Mouse (Mus musculus) gastrocnemius, adult 2 months (tissue): ENCODE data around the gene Rtn4r. TPM values are rescaled to one million over a fixed set of nuclear protein-coding genes. Genes with fewer than 3 reads are reported as not detected.
A peak's percentile ranks its signal among the peaks of the same experiment; 100 is the strongest.

Experiments used
- DNase-seq: peaks from one replicate; pipeline ENCODE4 v3.0.0; 2022
- H3K27ac ChIP-seq: fragments of 200-600 bp; 2 replicates; pipeline ENCODE4 v1.8.1; 2022; ENCODE audit warnings: mild to moderate bottlenecking
- H3K4me3 ChIP-seq: fragments of 200-600 bp; 2 replicates; pipeline ENCODE4 v1.8.1; 2022; ENCODE audit warnings: mild to moderate bottlenecking, moderate library complexity
- CTCF ChIP-seq: fragments of 200-600 bp; IDR thresholded peaks from 2 replicates; pipeline ENCODE4 v1.8.1; 2022; ENCODE audit warnings: antibody characterized with exemption, mild to moderate bottlenecking, moderate library complexity
- intact Hi-C: fragments of 180-260 bp; cut with DNase I; formaldehyde crosslinking; loops from one replicate; pipeline ENCODE4 v1.15.1; 2025
- total RNA-seq, 2 experiments: library from RNA; stranded (reverse); gene quantifications; 2 replicates each; pipeline ENCODE4 v1.2.3; 2021

Rtn4r gene
- total RNA-seq, 2 experiments from 2014 or later: not detected

DNA sequence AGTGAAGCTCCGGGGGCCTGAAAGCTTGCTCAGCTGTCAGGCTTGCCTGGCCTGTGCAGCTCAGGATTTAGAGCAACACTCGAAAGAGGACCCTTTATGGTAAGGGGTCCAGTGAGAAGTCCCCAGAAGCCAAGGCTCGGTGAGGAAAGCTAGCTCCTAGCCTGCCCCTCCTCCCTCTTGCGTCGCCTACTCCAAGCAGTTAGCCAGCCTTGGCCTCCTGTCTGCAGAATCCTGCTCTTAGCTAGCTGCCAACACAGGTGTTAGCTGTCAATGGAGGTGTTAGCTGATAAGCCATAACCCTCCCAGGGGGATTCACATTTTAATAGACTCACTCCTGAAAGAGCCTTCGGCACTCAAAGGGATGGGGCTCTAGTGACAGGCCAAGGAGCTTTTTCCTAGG lies 21.8 kb downstream of the Rtn4r start:
- no peak for TF ChIP-seq CTCF
- Histone ChIP-seq H3K4me3 (no peak overlapping the region), H3K27ac (no peak overlapping the region)
- intact Hi-C loops: no loop called here
- no peak for DNase-seq

DNA sequence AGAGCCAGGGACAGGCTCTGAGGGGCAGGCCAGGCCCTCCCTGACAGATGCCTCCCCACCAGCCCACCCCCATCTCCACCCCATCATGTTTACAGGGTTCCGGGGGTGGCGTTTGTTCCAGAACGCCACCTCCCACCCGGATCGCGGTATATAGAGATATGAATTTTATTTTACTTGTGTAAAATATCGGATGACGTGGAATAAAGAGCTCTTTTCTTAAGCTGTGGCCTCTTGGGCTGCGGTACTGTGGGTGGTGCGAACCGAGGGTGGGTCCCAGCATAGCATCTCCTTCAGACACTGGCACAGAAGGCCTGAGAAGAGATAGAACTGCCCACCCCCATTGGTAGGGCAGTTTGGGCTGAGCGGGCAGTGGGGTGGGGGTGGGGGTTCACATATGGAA lies 24.7 kb downstream of the Rtn4r start:
- TF ChIP-seq CTCF: no peak
- no peak overlapping the region for H3K4me3 ChIP-seq
- intact Hi-C loops: no loop called here
- H3K27ac ChIP-seq: no peak overlapping the region
- DNase-seq: no peak

DNA sequence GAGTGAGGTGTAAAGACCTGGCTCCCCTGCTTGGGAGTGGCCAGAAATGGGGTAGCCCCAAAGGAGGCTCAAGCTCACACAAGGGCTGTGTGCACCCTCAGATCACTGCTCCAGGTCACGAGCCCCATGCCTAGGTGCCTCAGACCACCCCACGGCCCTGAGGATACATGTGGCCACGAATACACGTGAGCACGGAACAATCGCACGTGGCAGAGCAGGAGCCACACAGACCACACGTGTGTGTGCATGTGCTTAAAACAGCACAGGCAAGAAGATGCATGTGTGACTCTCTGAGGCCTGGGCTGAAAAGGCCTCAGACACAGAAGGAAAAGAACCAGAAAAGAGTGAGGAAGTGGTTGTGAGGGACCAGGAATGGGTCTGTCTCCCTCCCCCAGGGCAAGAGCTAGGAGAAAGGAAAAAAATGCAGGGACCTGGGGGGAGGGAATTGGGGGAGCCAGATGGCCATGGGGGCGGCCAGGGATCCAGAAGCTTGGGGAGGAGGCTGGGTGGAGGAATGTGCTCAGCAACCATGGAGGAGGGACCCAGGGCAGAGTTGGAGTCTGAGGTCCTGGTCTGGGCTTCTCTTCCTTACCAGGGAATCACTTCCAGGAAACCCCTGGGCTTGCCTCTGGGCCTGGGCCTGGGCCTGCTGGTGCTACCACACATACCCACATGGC lies 25.5 kb downstream of the Rtn4r start:
- no peak for TF ChIP-seq CTCF
- intact Hi-C loops: no loop called here
- DNase-seq: no peak

DNA sequence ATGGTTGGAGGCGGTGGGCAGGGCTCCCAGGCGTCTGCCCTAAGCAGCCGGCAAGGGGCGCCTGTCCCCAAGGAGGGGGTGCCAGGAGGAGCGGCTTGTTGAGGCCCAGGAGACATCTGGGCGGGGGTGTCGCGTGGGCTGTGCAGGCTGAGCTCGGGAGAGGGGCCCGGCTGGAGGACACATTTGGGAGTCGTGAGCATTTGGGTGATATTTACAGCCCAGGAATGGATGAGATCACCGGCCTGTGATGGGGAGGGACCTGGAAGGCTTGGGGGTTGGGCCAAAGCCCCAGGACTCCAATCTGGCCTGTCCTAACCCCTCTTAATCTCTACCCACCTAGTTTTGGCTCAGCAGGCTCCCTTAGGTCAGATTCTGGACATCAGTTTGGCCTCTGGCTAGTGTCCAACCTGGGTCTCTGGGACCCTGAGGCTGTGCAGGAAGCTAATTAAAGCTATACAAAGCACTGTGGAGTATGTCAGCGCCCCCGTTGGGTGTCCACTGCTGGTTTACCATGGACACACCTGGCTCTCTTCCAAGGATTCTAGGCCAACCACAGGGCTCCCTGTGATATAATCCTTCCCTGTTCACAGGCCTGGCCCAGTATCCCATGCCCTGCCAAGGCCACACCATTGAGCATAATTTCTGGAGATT lies 27.2 kb downstream of the Rtn4r start:
- Histone ChIP-seq H3K27ac (no peak overlapping the region), H3K4me3 (no peak overlapping the region)
- peak; percentile 64 for DNase-seq
- TF ChIP-seq CTCF: no peak
- intact Hi-C loops: no loop called here

More for the DNA sequence above, 25.5 kb downstream of the Rtn4r start:
- Histone ChIP-seq H3K4me3 (no peak overlapping the region), H3K27ac (no peak overlapping the region)

DNA sequence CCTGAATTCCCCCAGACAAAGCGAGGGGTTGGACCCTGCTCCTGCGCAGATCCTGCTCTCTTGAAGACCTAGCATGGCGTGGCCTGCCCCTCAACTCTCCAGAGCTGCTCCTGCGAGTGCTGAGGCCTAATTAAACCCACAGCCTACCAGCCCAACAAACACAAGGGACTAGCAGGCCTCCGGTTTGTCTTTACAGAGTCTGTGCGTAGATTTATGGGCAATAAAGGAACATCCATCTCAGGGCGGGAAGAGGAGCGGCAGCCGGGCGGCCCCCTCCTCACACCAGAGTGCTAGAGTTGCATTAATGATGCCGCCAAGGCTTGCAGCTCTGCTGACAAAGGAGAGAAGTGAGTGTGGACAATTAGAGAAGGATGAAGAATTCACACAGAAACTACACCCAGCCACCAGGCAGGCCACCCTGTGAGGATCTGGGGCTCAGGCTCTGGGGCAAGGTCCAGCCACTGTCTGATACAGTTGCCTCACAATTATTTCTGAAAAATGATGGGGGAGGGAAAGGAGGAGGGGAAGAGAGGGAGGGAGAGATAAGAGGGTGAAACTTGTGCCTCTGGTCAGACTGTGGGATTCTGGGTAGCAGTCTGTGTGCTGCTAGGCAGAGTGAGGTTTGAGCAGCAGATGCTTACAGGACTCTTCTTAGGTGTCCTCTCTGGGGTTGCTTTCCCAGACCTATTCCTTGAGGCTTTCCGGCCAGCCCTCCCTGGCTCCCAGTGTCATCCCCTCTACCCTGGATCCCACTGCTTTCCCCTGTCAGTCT lies 29.3 kb downstream of the Rtn4r start:
- Histone ChIP-seq H3K4me3 (no peak overlapping the region), H3K27ac (no peak overlapping the region)
- no peak for DNase-seq
- no peak for TF ChIP-seq CTCF
- intact Hi-C loops: no loop called here

DNA sequence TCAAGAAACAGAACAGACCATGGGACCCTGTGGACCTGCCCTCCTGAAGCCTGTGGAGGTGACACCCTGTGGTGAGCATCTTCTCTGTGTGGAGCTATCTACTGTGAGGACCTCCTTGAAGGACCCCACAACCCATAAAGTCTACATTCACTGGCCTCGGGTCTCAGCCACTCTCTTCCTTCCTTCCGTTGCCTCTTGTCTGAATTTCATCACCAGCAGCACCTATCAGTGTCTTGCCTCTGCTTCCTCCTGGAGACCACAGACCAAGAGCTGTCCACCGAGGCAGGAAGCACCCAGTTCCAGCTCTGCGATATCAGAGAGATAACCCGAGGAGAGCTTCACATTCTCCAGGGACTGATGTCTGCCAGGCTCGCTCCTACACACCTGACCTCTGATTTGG lies 31.8 kb downstream of the Rtn4r start:
- Histone ChIP-seq H3K4me3 (no peak overlapping the region), H3K27ac (no peak overlapping the region)
- DNase-seq: no peak
- intact Hi-C loops: no loop called here
- TF ChIP-seq CTCF: no peak

DNA sequence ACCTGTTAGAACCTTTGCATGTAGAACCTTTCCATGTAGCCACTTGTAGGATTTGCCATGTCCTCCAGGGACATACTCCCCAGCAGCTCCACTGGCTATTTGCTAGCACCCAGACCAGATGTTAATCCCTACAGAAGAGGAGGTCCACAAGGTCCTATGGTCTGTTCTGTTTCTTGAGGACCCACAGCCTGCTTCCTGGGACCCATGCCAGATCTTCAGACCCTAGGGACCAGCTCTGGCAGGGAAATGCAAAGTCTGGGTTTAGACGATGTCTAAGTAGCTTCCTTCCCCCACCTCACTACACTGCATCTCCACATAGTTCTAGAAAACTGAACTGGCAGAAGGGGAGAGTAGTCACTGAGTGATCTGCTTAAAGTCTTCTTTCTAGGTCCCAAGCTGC lies 32.3 kb downstream of the Rtn4r start:
- TF ChIP-seq CTCF: no peak
- Histone ChIP-seq H3K4me3 (no peak overlapping the region), H3K27ac (no peak overlapping the region)
- intact Hi-C loops: no loop called here
- no peak for DNase-seq

DNA sequence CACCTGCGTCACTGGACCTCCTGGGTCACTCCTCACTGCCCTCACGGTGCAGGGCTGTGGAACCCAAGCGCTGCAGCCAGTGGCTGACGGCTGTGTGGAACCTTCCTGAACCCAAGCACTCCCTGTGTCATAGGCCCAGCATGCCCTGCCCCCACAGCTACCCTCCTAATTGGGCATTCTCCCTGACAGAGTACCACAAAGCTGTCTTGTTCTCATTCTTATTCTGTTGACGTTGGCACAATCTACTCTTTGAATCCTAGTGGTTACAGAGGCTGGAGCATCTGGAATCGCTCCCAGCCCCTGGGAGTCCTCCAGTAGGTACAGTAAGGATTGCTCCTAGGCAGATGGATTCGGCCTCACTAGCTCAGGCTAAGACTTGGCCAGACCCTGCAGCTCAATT lies 33.1 kb downstream of the Rtn4r start:
- no peak overlapping the region for H3K27ac ChIP-seq
- intact Hi-C loops: no loop called here
- no peak for TF ChIP-seq CTCF
- H3K4me3 ChIP-seq: no peak overlapping the region
- DNase-seq: no peak

DNA sequence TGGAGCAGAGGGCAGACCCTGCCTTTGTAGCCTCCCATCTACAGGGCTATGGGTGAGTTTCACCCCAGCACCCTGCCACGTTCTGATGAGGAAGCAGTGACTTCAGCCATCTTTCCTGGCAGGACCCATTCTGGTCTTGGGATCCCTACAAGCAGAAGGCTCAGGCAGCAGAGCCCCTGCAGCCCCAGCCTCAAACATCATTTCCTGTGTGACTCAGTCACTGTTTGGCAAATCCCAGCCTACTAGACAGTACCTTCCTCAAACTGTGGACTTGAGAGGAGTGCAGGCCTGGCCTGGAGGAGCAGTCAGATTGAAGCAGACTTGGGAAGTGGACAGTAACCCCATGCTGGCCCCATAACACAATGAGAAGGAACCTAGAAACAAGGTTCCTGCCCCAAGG lies 33.7 kb downstream of the Rtn4r start:
- no peak overlapping the region for H3K4me3 ChIP-seq
- no peak overlapping the region for H3K27ac ChIP-seq
- DNase-seq: no peak
- intact Hi-C loops: no loop called here
- no peak for TF ChIP-seq CTCF

DNA sequence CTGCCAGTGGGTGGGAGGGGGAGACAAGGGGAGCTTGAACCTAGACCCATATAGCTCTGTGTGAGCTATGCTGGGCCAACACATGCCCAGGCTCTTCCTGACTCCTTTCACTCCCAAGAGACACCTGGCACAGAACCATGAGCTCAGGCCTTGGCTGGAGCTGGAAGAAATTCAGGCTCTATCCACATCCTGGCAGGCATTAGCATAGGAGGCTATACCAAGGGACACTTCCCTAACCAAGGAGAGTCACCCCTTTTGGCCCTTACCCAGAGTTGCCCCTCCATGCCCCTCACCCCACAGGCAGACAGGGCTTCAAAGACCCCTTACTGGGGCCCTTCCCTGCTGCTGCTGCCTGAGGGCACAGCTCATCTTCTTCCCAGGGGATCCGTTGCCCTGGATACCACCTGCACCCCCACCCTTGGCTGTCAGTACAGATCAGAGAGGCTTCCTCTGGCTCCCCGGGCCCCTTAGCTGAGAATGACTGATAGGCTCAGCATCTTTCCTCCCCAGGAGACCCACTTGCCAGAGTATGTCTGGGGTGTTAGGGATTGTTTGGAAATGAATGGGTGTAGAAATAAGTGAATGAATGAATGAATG lies 37.3 kb downstream of the Rtn4r start:
- Histone ChIP-seq H3K4me3 (no peak overlapping the region), H3K27ac (no peak overlapping the region)
- intact Hi-C loops: no loop called here
- DNase-seq: no peak
- TF ChIP-seq CTCF: no peak

DNA sequence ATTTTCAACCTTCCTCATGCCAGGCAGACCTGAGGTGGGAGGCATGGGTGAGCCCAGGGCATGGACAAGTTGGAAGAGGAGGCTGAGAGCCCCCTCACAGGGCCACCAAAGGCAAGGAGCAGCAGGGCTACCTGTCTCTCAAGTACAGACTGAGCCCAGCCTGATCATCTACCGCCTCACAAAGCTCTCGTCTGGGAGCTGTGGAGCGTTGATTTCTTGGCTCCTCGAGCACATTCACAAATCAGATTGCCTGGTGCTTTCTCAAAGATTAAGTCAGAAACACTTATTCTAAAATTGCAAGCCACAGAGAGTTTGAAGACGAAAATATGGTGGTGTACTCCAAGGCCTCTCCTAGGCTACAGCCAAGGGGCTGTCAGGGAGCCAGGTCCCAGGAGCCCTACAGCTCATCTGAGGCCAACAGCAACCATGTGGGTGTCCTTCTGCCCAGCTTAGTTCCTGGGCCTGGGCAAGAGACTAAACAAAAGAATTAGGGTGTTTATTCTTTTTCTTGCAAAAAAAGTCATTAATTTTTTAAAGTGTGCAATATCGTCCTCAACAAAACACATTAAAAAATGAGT lies 39.3 kb downstream of the Rtn4r start:
- intact Hi-C loops: no loop called here
- H3K4me3 ChIP-seq: no peak overlapping the region

DNA sequence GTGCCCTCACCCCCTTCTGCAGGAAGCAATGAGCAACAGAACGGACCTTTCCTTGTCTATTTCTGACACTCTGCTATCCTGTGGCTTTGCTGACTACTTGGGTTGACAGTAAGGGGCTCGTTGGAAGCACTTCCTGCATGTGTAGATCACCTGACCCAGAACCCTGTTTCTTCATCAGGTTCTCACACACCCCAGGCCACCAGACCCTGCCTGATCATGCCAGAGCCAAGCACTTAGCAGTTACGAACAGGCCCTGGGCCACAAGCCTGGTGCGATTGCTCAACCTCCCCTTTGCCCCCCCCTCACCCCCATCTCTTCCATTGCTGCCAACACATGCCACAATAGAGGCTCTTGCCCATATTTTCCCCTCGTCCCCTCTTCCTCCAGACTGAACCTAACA lies 41.7 kb downstream of the Rtn4r start:
- TF ChIP-seq CTCF: no peak
- Histone ChIP-seq H3K27ac (no peak overlapping the region), H3K4me3 (no peak overlapping the region)
- DNase-seq: no peak
- intact Hi-C loops: no loop called here

More for the DNA sequence above, 39.3 kb downstream of the Rtn4r start:
- TF ChIP-seq CTCF: no peak
- DNase-seq: peak; percentile 66
- H3K27ac ChIP-seq: no peak overlapping the region

DNA sequence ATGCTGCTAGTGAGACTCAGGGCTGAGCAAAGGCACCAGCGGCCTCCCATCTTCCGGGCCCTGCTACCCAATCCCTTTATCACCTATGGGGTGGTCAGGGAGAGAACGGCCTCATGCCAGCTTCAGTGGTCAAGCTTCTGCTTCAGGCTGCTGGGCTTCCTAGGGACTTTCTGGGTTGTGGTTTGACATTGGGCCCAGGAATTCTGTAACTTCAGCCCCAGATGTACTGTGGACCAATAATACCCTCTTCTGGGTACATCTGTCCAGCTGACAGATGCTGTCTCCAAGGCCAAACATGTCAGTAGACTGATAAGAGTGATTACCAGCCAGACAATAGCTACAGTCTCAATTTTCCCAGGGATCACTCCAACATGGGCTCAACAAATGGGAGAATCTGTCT lies 42.3 kb downstream of the Rtn4r start:
- DNase-seq: no peak
- intact Hi-C loops: no loop called here
- Histone ChIP-seq H3K4me3 (no peak overlapping the region), H3K27ac (no peak overlapping the region)
- no peak for TF ChIP-seq CTCF
